Mouse (Mus musculus) right cerebral cortex, postnatal 10 days (tissue): Measurements from ENCODE around the gene Spryd7.

Source experiments
- DNase-seq, 2 experiments: peaks; one replicate each; pipeline ENCODE4 v3.0.0; 2021; ENCODE audit warnings: low spot score in 2 of 2

Gene Spryd7

DNA sequence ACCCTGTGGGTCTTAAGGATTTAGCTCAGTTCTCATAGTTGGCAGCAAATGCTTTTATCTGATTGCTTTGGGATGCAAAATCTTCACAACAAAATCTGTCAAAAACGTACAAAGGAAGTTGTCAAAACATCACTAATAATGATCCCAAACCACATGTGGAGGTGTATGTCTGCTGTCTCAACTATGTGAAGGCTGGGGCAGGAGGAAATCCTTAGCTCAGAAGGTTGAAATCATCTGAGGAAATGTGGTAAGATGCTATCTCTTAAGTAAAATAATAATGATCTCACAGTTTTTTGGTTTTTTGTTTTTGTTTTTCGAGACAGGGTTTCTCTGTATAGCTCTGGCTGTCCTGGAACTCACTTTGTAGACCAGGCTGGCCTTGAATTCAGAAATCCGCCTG lies 20.9 kb downstream of the Spryd7 start:
- DNase-seq: no peak

DNA sequence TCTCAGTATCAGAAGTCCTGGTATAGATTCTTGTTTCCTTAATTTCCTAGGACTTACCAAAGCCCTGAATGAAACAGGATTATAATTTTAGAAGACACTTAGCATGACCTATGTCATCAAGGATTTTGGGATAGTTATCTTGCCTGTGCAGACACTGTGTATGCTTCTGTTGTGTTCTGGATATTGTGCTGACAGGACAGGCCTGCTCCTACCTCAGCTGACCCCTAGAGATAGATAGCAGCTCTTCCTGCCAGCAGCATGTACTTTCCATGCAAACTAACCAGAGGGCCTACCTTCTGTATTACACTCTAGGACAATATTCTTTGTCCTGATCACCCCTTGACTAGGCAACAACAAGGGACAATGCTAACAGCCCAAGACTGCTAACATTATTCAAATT lies 25.7 kb downstream of the Spryd7 start:
- no peak for DNase-seq

DNA sequence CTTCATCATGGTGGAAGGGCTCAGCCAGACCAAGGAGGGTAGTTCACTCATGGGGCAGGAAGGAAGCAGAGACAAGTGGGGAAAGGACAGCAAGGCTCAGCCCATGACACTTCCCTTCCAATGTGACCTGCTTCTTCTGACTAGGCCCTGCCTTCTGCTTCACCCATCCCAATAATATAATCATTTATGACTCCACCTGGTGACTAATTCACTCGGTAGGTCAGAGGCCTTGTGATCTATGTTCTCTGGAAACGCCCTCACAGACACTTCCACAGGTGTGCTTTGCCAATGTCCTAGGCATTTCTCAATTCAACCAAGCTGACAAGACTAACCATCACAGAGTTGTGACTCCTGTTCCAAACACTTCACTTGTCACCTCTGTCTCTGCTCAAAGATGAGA lies 26.3 kb downstream of the Spryd7 start:
- DNase-seq: no peak

DNA sequence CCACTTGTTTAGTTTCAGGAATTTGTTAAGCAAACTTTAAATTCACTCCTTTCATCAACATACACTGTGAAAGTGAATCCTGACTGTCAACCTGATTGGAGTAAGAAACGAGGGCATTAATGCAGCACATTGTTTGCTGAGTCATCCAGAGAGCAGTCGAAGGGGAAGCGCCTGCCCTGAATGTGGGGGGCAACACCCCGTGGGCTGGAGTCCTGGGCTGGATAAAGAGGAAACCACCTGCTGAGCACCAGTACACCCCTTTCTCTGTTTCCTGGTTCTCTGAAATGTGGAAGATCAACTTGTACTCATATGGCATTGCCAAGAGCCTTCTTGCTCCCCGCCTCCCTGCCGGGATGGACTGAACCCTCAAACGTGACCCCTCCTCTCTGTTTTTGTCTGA lies 27.2 kb downstream of the Spryd7 start:
- no peak for DNase-seq

DNA sequence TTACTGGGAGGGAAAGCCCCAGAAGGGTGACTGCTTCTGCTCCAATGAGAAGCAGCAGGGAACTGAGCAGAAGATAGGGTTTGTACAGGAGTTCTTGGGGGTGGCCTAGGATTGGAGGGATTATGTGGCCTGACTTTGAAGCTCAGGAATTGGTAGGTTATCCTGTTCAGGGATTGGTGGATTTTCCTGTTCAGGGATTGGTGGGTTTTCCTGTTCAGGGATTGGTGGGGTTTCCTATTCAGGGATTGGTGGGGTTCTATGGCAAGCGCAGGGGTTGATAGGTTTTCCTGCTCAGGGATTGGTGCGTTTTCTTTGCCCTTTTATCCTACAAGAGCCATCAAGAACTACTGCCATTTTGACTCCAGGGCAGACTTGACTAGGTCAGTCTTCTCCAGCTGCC lies 30.7 kb downstream of the Spryd7 start:
- DNase-seq: no peak

DNA sequence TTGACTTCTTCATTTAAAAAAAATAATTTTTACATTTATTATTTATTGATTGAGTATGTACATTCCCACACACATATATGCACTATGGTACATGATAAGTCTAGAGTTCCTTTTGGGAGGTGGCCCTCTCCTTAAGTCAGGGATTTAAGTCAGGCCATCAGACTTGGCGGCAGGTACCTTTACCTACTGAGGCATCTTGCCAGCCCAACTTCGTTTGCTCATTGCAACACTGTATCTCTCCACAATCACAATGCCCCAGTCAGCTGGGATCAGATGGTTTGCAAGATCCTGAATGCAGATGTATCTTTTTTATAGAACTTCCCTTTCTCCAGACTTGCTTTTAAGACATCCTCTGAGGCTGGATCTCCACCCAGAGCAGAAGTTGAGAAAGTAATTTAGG lies 32.9 kb downstream of the Spryd7 start:
- no peak for DNase-seq

DNA sequence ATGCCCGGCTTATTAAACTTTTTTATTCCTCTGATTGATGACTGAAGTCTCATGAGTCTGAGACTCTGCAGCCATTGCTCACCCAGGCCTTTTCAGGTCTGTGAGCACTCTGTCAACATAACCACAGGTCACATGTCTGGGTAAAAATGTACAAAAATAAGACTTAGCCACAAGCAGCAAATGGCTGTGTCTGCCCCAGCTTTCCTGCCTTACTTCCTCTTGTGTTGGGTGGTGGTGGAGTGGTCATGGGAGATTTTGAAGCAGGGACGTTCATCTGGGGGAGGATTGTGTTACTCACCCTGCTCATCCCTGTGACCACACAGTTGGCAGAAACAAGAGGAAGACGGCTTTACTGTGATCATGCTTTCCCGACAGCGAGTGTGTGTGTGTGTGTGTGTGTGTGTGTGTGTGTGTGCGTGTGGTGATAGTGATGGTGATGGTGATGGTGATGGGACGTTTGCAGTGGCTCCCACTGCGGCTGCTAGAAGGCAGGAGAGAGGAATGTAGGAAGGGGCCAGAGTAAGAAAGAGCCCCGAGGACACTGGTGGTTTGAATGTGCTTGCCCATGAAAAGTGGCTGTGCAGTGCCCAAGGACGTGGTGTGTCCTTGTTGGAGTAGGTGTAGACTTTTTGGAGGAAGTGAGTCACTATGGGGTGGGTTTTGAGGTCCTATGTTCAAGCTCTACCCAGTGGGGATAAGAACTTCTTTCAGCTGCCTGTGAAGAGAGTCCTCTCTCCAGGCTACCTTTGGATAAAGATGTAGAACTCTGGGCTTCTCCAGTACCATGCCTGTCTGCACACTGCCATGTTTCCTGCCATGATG lies 37.8 kb downstream of the Spryd7 start:
- no peak for DNase-seq

DNA sequence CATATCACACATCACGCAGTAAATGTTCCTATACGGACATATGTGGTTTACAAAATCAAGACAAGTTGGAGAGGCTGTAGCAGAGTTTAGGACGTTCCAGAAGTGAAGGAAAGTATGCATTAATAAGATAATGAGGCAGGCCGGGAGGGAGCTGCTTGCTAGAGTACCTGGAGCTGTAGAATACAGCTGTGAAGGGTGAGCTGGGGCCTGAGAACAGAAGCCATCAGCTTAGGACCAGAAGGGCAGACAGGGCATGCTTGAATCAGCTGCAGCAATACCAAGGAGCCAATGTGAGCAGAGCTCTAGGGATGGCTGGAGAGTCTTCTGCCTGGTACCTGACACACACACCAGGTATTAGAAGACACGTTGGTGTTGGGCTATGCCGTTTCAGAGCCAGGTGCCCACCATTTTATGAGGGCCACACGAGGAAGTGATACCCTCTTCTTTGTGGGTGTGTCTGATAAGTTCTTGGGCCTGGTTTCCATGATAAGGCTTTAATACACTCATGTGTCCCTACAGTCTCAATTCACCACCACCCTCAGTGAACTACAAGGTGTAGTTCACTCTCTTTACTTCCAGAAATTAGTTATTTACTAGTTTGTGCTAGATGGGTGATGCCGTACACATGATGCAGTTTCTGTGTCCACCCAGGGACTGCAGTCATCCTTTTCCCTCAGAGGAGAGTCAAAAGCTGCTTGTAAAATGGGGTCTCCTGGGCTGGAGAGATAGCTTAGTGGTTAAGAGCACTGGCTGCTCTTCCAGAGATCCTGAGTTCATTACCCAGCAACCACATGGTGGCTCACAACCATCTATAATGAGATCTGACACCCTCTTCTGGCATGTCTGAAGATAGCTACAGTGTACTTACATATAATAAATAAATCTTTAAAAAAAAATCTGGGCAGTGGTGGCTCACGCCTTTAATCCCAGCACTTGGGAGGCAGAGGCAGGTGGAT lies 39.9 kb downstream of the Spryd7 start:
- no peak for DNase-seq

DNA sequence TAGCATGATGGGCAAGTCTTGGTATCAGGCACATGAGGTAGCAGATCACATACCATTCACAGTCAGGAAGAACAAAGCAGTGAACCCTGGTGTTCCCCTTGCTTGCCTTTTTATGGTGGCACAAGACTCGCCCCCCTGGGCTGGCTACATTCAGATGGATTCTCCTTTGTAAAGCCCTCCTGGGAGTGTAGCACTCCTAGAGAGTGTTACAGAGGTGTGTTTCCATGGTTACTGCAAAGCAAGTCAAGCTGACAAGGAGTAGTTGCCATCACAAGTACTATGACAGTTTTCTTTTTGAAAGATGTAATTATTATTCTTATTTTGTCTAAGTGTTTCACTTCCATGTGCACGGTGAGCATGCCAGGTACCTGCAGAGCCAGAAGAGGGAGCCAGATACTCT lies 45.2 kb downstream of the Spryd7 start:
- no peak for DNase-seq

DNA sequence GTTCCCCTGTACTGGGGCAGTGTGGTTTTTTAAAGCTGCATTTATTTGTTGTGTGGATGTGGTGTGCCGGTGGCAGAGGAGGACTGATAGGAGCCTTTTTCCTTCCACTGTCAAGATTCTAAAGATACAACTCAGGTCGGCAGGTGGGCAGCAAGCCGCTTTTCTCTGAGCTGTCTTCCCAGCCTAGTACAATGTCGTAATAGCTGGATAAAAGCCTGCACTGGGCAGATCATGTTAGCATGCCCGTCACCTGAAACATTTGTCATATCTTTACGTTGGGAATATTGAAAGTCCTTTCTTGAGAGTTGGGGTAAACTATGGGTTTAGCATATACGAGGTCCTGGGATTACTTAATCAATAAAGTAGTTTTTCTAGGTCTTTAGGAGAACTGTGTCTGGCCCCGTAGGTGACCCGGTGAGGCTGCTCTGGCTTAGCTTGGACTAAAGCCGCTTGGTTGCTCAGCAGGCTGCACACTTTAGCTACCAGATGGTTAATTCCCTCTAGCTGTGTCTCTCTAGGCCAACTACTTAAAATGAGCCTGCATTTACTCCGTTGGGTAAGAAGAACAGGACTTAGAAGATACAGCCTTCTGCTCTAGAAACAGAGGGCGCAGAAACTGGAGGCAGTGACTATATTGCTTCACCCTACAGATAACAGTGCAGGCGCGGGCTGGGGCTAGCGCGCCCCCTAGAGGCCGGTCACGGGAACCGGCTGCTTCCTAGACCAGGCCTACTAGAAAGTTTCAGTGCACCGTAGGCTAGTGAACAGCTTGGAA lies 58.8 kb downstream of the Spryd7 start:
- DNase-seq: peak; percentile 71 to 77

DNA sequence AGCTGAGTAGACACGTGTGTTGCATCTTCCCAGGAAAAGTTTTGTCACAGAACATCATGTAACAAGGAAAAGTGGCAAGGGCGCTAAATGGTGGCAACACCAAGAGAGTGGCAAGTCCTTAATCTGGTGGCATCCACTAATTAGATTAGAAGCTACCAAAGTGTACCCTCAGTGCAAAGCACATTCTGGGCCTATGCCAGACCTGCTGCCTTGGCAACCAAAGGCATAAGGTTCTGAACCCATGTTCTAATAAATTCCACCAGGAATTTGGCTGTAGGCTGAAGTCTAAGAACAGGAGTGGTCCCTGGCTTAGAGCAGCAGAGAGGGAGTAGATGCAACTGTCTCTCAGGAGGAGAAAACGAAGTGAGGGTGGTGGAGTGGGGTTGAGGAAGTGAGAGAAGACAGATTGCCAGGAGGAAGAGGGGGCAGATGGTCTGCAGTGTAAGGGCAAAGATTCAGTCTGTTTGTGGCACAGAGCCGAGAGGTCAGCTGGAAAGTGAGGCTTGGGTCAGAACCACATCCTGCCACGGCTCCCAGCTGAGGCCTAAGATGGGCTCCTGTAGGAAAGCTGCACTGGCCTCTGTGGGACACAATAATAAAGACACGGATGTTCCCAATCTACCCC lies 63.1 kb downstream of the Spryd7 start:
- peak; percentile 48 to 51 for DNase-seq
